Mouse (Mus musculus) adrenal gland, adult 8-10 months (tissue): Measurements from ENCODE around the gene Ecm2. TPM values are rescaled to one million over a fixed set of nuclear protein-coding genes. Genes with fewer than 3 reads are reported as not detected.

ENCODE experiments used
- DNase-seq: peaks from one replicate; pipeline ENCODE4 v3.0.0; 2022
- total RNA-seq, 4 experiments: library from RNA; stranded (reverse); gene quantifications; 2 replicates each; pipeline ENCODE4 v1.2.4; 2022

Gene Ecm2
- total RNA-seq, 4 experiments from 2014 or later, result 6.0 to 10.1 (median 7.9) TPM

GRCm38 (mm10) chr13:49507176-49507575 is 2.6 kb downstream of the Ecm2 start:
- no peak for DNase-seq

- DNase-seq, result no peak
These were observed 14.2 kb downstream of the Ecm2 start for GRCm38 (mm10) chr13:49518761-49519160.

GRCm38 (mm10) chr13:49526235-49526634 is 21.6 kb downstream of the Ecm2 start:
- no peak for DNase-seq

GRCm38 (mm10) chr13:49530636-49531035 is 26.0 kb downstream of the Ecm2 start:
- DNase-seq, result no peak

GRCm38 (mm10) chr13:49536946-49537345 is 32.3 kb downstream of the Ecm2 start:
- peak; percentile 37 for DNase-seq

- DNase-seq, result no peak
These were observed 34.1 kb downstream of the Ecm2 start for GRCm38 (mm10) chr13:49538693-49539092.

GRCm38 (mm10) chr13:49544279-49544678 is 39.7 kb downstream of the Ecm2 start, which contains the start of gene Aspn:
Gene Aspn, plus strand, starts transcription at chr13:49544443.
- no peak for DNase-seq

- DNase-seq, result no peak
These were observed 41.0 kb downstream of the Ecm2 start for GRCm38 (mm10) chr13:49545646-49546045.

- no peak for DNase-seq
These were observed 41.9 kb downstream of the Ecm2 start for GRCm38 (mm10) chr13:49546517-49546916.

- DNase-seq, result no peak
These were observed 43.0 kb downstream of the Ecm2 start for GRCm38 (mm10) chr13:49547563-49548150.

GRCm38 (mm10) chr13:49549616-49550015 is 45.0 kb downstream of the Ecm2 start:
- no peak for DNase-seq

GRCm38 (mm10) chr13:49554519-49554918 is 49.9 kb downstream of the Ecm2 start:
- DNase-seq, result no peak

- no peak for DNase-seq
These were observed 51.6 kb downstream of the Ecm2 start for GRCm38 (mm10) chr13:49556203-49556602.

GRCm38 (mm10) chr13:49556924-49557323 is 52.3 kb downstream of the Ecm2 start:
- no peak for DNase-seq

GRCm38 (mm10) chr13:49559185-49559584 is 54.6 kb downstream of the Ecm2 start:
- DNase-seq, result no peak

- DNase-seq, result no peak
These were observed 56.3 kb downstream of the Ecm2 start for GRCm38 (mm10) chr13:49560886-49561285.

- DNase-seq, result no peak
These were observed 59.7 kb downstream of the Ecm2 start for GRCm38 (mm10) chr13:49564347-49564746.

- no peak for DNase-seq
These were observed 65.8 kb downstream of the Ecm2 start for GRCm38 (mm10) chr13:49570371-49570770.

- no peak for DNase-seq
These were observed 66.8 kb downstream of the Ecm2 start for GRCm38 (mm10) chr13:49571418-49571817.

- no peak for DNase-seq
These were observed 77.2 kb downstream of the Ecm2 start, which contains the start of gene Omd for GRCm38 (mm10) chr13:49581541-49582530. Gene Omd, plus strand, starts transcription at chr13:49582462.
